Mouse (Mus musculus): ENCODE measurements around the gene Phf6.
A peak's percentile ranks its signal among the peaks of the same experiment; 100 is the strongest.
"Not testable (repeated sequence)": the region's sequence is repeated elsewhere in the genome, so short reads cannot be mapped to it uniquely, and the experiment has no call there.

The Phf6 gene

GRCm38 (mm10) chrX:52911587-52912371 is at the start of gene Phf6:
Phf6 (plus strand) TSS chrX:52912266.
- peak; percentile 79 for DNase-seq (ENCODE audit: low spot score)

- peak; percentile 3 for DNase-seq (ENCODE audit: low spot score)
Observed at GRCm38 (mm10) chrX:52864126-52864525, 47.9 kb upstream of the Phf6 start.

- DNase-seq (ENCODE audit: low spot score) = not testable (repeated sequence)
Observed at GRCm38 (mm10) chrX:52898486-52898885, 13.6 kb upstream of the Phf6 start.

GRCm38 (mm10) chrX:52912372-52912728 is 284 bp downstream of the Phf6 start:
- no peak for DNase-seq (ENCODE audit: low spot score)

- DNase-seq (ENCODE audit: low spot score) = no peak
Observed at GRCm38 (mm10) chrX:52912826-52913701, 998 bp downstream of the Phf6 start.

GRCm38 (mm10) chrX:52913856-52914255 is 1.8 kb downstream of the Phf6 start:
- no peak for DNase-seq (ENCODE audit: low spot score)

- DNase-seq (ENCODE audit: low spot score) = no peak
Observed at GRCm38 (mm10) chrX:52914705-52915104, 2.6 kb downstream of the Phf6 start.

- no peak for DNase-seq (ENCODE audit: low spot score)
Observed at GRCm38 (mm10) chrX:52916516-52916915, 4.5 kb downstream of the Phf6 start.

GRCm38 (mm10) chrX:52926726-52927125 is 14.7 kb downstream of the Phf6 start:
- no peak for DNase-seq (ENCODE audit: low spot score)

GRCm38 (mm10) chrX:52928883-52929282 is 16.8 kb downstream of the Phf6 start:
- DNase-seq (ENCODE audit: low spot score) = no peak

- no peak for DNase-seq (ENCODE audit: low spot score)
Observed at GRCm38 (mm10) chrX:52929779-52930178, 17.7 kb downstream of the Phf6 start.

- DNase-seq (ENCODE audit: low spot score) = no peak
Observed at GRCm38 (mm10) chrX:52930191-52930590, 18.1 kb downstream of the Phf6 start.

- DNase-seq (ENCODE audit: low spot score) = no peak
Observed at GRCm38 (mm10) chrX:52932161-52932560, 20.1 kb downstream of the Phf6 start.

GRCm38 (mm10) chrX:52934496-52934895 is 22.4 kb downstream of the Phf6 start:
- DNase-seq (ENCODE audit: low spot score) = no peak

GRCm38 (mm10) chrX:52945509-52945908 is 33.4 kb downstream of the Phf6 start:
- no peak for DNase-seq (ENCODE audit: low spot score)

- no peak for DNase-seq (ENCODE audit: low spot score)
Observed at GRCm38 (mm10) chrX:52949713-52950112, 37.6 kb downstream of the Phf6 start.

- DNase-seq (ENCODE audit: low spot score) = no peak
Observed at GRCm38 (mm10) chrX:52956942-52957341, 44.9 kb downstream of the Phf6 start.

- no peak for DNase-seq (ENCODE audit: low spot score)
Observed at GRCm38 (mm10) chrX:52961559-52962110, 49.6 kb downstream of the Phf6 start.

- DNase-seq (ENCODE audit: low spot score) = no peak
Observed at GRCm38 (mm10) chrX:52965149-52965548, 53.1 kb downstream of the Phf6 start.

GRCm38 (mm10) chrX:52971211-52972006 is 59.3 kb downstream of the Phf6 start:
- DNase-seq (ENCODE audit: low spot score) = no peak

GRCm38 (mm10) chrX:52972129-52972528 is 60.1 kb downstream of the Phf6 start:
- DNase-seq (ENCODE audit: low spot score) = no peak

GRCm38 (mm10) chrX:52972680-52973079 is 60.6 kb downstream of the Phf6 start:
- DNase-seq (ENCODE audit: low spot score) = no peak

Measured in left cerebral cortex, adult 11 months (tissue).